Mouse (Mus musculus) right cerebral cortex, adult 18-20 months (tissue): ENCODE measurements around the gene Olfr308.
"Not testable (repeated sequence)": the region's sequence is repeated elsewhere in the genome, so short reads cannot be mapped to it uniquely, and the experiment has no call there.

ENCODE experiments used
- DNase-seq: peaks from one replicate; pipeline ENCODE4 v3.0.0; 2022; ENCODE audit warnings: mixed read lengths

Gene Olfr308

DNA sequence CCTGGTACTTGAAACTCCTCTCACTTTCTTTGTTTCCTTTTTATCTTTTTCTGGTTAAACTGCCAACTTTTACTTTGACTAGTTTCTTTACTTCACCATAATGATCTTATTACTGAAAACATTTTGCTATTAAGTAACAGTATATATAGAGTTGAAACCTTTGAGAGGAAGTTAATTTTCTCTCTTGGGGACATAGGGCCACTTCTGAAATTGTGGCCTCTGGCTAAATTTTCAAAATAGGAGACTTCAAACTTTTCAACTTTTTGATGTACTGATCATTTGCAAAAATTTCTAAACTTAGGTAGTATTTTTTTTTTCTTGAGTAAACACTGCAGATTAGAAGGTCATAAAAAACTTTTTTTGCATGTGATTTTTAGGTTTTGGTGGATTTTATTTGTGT lies at the start of gene Olfr308:
Gene Olfr308, minus strand, starts transcription at position 101 of the 400 bp plus-strand sequence.
- DNase-seq, result no peak

DNA sequence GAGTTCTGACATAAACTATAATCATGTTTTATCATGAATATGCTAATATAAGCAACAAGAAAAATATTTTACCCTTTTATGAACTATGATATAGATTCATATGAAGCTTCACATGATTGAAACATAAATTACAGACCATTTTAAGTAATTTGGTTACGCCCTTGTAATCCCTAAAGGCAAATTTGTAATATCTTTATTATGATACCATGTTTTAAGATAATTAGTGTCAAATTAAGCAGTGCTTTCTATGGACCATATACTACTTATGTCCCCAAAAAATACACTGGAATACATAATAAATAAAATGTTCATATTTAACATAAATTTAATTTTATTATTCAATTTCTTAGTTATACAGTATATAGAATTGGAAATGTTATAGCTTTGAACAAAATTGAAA lies 41.4 kb upstream of the Olfr308 start, which contains the start of gene Olfr305:
Gene Olfr305, minus strand, starts transcription at position 101 of the 400 bp plus-strand sequence.
- DNase-seq, result no peak

DNA sequence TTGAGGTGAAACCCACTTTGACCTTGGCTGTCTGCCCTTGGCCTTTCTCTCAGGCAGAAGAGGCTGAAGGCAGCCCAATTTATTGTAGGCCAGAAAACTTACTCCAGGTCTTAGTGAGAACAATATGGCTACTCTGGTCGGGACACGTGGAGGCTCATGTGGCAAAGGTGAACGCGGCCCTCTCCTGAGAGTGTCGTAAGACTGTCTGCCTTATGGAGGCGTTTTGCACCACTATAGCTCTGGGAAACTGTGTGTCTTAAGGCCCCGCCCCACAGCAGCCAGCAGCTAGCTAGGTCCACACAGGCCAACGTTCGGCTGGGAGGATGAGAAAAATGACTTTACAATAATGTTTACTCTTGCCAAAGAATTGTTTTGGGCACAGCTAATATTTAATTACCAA lies 20.9 kb upstream of the Olfr308 start:
- DNase-seq, result not testable (repeated sequence)

- DNase-seq, result no peak
Measured at GRCm38 (mm10) chr7:86344253-86344652, 18.8 kb upstream of the Olfr308 start.

DNA sequence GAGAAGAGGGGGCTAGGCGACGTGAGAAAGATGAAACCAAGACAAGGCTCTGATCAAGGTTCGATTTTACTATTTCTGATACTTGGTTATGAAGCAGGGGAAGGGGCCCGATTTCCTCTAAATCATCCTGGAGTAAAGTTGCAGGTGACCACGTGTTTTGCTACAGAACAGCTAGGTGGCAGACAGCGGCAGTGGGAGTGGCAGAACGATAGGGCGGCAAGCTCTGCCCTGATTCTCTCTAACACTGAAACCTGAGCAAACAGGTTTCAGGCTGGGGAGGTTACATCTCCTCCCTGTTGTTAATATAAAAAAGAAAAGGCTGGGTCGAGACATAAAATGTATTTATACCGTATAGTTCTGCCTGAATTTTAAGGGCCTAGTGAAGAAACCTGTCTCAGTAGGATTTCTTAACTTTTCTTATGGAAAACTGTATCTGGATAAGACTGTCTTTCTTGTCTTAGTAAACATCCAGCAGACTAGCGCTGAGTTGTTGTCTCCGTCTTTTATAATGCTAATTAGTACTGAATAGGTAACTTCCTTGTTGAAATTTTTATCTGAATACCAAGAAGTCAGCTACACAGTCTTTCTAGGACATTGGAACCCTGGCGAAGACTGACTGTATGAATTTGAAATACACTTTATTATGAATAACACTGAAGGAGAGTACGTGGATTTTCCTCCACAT lies 17.6 kb upstream of the Olfr308 start:
- no peak for DNase-seq

- no peak for DNase-seq
Measured at GRCm38 (mm10) chr7:86337486-86337885, 12.1 kb upstream of the Olfr308 start, which contains the start of gene Olfr307. Gene Olfr307, minus strand, starts transcription at chr7:86337586.

GRCm38 (mm10) chr7:86321323-86321722 lies 4.1 kb downstream of the Olfr308 start:
- no peak for DNase-seq

DNA sequence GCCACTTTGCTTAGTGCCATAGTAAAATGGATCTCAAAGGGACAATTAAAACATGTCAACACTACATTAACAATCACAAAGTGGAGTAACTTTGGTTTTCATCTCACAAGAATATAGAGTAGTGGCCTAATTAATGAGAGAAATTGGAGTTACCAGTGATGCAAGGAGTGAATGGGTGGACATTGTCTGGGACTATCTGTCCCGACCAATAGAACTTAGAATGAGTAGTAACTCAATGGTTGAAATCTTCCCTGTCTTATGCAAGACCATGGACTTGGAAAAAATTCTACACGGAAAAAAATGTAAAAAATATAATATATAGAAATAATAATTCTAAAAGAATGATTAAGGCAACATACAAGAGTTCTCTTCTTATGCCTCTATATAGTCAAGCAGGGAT lies 11.8 kb downstream of the Olfr308 start, which contains the start of gene Olfr309:
Gene Olfr309, minus strand, starts transcription at position 101 of the 400 bp plus-strand sequence.
- no peak for DNase-seq

GRCm38 (mm10) chr7:86277072-86277471 lies 48.4 kb downstream of the Olfr308 start, which contains the start of gene Olfr310:
Gene Olfr310, minus strand, starts transcription at chr7:86277172.
- DNase-seq, result no peak
